Mouse (Mus musculus): ENCODE data around the gene Skap1.

DNA sequence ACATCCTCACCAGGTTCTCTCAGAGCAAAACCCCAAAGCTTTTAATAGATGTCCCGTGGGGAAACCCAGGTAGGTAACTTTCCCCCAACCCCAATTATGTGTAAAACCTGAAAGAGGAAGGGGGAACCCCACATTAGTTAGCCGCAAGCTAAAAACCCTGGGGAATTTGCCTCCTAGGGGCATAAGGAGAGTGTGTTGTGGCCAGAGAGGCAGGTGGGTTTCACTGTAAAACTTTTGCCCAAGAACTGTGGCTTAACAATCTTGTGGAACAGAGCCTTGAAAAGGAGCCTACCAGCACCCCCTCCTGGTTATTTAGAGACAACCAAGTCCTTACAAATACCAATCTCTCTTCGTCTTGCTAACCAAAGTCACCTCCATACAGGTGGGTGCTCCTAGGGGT is 310.1 kb downstream of the Skap1 start:
- TF ChIP-seq CTCF (IDR thresholded peaks at IDR 0.05; ENCODE audit: low read depth) = peak; percentile 27
- no peak for TF ChIP-seq EP300 (IDR thresholded peaks at IDR 0.05; ENCODE audit: low read depth)
